Mouse (Mus musculus): ENCODE results near the gene 5730522E02Rik. TPM values are rescaled to one million over a fixed set of nuclear protein-coding genes. Genes with fewer than 3 reads are reported as not detected.

Gene 5730522E02Rik
- total RNA-seq, 2 experiments from 2014 or later: 0.37 TPM; not detected in 1

GRCm38 (mm10) chr11:26061471-26062137 lies 149.0 kb downstream of the 5730522E02Rik start:
- intact Hi-C loops (cut with DNase I): no loop called here
- DNase-seq: no peak

- intact Hi-C loops (cut with DNase I): no loop called here
- DNase-seq: no peak
Observed at GRCm38 (mm10) chr11:26013527-26013926, 197.0 kb downstream of the 5730522E02Rik start.

- no peak for DNase-seq
- intact Hi-C loops (cut with DNase I): no loop called here
Observed at GRCm38 (mm10) chr11:26004018-26004417, 206.5 kb downstream of the 5730522E02Rik start.

DNA sequence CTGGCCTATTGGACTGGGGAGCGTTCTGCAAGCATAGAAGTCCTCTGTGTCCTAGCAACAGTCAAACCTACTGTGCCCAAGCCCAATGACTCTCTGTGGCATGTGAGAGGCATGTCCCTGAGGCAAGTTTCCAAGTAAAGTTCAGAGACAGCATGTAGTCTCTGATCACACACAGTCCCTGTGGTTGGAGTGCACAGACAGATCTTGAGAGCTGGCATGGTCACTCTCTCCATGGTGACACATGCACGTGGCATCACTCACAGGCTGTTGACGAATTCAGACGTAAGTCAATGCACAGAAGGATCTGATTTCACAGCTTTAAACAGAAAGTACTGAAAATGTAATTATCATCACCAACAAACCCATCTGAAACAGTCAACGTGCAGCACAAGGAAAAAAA lies 210.8 kb downstream of the 5730522E02Rik start:
- no peak for DNase-seq
- intact Hi-C loops (cut with DNase I): no loop called here

GRCm38 (mm10) chr11:25997469-25997868 lies 213.1 kb downstream of the 5730522E02Rik start:
- intact Hi-C loops (cut with DNase I): no loop called here
- no peak for DNase-seq

DNA sequence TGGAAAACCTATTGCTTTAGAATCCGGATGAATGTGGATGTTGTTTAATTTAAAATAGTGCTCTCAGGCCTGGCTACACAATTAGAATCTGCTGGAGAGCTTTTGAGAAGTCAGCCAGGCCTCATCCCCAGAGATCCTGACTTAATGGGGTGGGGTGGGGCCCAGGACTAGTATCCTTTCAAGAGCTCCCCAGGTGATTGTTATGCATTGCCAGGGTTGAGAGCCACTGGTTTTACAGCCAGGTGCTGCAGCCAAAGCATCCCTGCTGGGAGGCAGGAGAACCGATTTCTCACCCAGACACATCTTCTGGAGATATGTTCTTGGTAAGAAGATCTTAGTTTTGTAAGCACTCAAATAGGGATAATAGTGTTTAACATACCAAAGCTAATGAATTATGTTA lies 216.4 kb downstream of the 5730522E02Rik start:
- no peak for DNase-seq
- intact Hi-C loops (cut with DNase I): no loop called here

DNA sequence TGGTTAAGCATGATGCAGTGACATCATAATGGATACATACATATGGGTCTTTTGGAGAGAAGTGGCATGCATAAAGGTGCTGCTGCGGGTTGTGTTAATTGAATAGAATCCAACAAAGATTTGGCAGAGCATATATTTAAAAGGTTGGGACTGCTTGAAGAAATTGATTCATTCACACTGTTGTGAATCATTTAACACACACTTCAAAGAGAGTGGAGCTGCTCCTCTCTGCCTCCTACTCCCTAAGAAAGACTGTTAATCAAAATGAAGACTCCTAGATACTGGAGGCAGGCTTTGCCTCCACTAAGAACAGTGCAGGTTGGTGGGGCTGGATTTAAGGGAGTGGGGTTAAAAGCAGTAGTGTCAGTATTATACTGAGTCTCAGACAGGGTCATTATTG lies 218.3 kb downstream of the 5730522E02Rik start:
- intact Hi-C loops (cut with DNase I): no loop called here
- no peak for DNase-seq

DNA sequence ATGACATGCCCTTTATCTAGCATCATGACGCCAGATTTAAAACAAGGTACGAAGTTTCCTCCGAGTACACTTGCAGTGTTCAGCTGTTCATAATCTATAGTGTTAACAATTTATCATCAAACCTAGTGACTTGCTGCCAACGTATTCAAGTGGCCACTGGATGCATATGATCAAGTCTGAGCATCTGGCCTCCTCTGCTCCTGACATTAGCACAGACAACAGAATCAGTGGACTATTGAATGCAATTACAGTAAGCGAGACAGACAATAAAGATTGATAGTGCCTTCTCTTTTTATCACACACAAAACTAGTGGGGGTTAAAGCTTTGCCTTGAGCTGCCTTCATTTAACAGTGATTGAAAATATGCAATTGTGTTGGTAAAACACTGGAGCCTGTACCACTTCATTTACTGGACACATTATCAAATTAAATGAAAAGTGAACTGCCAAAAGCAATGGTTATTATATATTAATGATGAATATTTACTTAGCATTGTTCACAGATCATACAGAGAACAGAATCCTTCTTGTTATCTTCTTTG lies 231.8 kb downstream of the 5730522E02Rik start:
- intact Hi-C loops (cut with DNase I): no loop called here
- no peak for DNase-seq

- no peak for DNase-seq
- intact Hi-C loops (cut with DNase I): no loop called here
Observed at GRCm38 (mm10) chr11:25941504-25941903, 269.1 kb downstream of the 5730522E02Rik start.

- intact Hi-C loops (cut with DNase I): no loop called here
- no peak for DNase-seq
Observed at GRCm38 (mm10) chr11:25940716-25941294, 269.8 kb downstream of the 5730522E02Rik start.

GRCm38 (mm10) chr11:25926267-25926666 lies 284.3 kb downstream of the 5730522E02Rik start:
- DNase-seq: no peak
- intact Hi-C loops (cut with DNase I): no loop called here

- intact Hi-C loops (cut with DNase I): no loop called here
- no peak for DNase-seq
Observed at GRCm38 (mm10) chr11:25902321-25902720, 308.2 kb downstream of the 5730522E02Rik start.

- intact Hi-C loops (cut with DNase I): no loop called here
- no peak for DNase-seq
Observed at GRCm38 (mm10) chr11:25901666-25902065, 308.9 kb downstream of the 5730522E02Rik start.

DNA sequence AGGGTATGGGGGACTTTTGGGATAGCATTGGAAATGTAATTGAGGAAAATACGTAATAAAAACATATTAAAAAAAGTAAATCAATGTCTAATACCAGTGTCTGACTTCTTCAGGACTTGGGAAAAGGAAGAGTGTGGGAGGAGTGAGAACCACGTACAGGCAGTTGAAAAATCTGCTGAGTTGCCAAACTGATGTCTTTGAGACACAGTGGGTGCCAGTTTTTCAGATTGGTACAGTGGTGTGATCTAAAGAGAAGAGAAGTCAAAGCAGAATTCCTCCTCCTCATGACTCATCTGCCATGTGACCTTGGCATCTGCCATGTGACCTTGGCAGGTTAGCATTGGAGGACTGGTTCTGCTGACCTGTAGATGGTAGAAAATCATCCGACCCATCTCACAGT lies 316.7 kb downstream of the 5730522E02Rik start:
- intact Hi-C loops (cut with DNase I): no loop called here
- no peak for DNase-seq

DNA sequence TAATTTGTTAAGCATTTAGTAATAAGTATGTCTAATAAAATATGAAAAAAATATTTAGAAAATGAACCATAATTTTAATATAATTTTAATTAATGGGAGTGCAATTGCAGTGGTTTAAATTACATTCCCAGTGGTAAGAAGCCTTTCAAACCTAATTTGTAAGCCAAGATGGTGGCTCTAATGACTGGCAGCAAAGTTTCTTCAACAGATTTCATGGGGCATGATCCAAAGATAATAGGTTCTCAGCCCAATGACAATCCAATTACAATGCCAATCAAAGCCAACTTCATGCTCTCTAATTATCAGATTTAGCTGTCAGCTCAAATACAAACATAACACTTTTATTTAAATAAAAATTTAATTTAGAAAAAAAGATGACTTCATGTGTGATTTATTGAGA lies 337.6 kb downstream of the 5730522E02Rik start:
- DNase-seq: no peak
- intact Hi-C loops (cut with DNase I): no loop called here

DNA sequence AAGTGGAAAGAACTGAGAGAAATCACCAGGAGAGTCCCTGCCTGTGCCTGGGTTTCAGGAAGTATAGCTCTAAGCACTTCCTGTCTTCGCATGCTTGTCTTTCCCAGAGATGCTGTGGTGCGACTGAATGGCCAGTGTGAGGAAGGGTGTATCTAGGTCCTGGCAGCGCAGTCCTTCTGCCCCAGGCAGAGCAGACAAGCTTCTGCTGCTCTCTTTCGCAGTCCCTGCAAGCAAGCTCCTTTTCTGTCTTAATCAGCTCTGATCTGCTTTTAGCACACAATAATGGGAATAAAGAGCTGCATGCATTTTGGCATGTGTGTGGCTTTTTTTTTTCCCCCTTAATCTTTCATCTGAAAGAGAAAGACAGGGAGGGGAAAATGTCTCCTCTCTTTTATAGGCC lies 338.2 kb downstream of the 5730522E02Rik start:
- intact Hi-C loops (cut with DNase I): no loop called here
- no peak for DNase-seq

GRCm38 (mm10) chr11:25866292-25866691 lies 344.3 kb downstream of the 5730522E02Rik start:
- DNase-seq: no peak
- intact Hi-C loops (cut with DNase I): no loop called here

- intact Hi-C loops (cut with DNase I): loop anchor here (2.0 to 5.0 kb wide), 2 partner anchors 1780 to 1814 kb away; no protein-coding TSS in a partner anchor
- peak; percentile 61 to 76 for DNase-seq
Observed at GRCm38 (mm10) chr11:25862686-25863085, 347.9 kb downstream of the 5730522E02Rik start.

GRCm38 (mm10) chr11:25856629-25857568 lies 353.7 kb downstream of the 5730522E02Rik start:
- intact Hi-C loops (cut with DNase I): no loop called here
- no peak for DNase-seq

DNA sequence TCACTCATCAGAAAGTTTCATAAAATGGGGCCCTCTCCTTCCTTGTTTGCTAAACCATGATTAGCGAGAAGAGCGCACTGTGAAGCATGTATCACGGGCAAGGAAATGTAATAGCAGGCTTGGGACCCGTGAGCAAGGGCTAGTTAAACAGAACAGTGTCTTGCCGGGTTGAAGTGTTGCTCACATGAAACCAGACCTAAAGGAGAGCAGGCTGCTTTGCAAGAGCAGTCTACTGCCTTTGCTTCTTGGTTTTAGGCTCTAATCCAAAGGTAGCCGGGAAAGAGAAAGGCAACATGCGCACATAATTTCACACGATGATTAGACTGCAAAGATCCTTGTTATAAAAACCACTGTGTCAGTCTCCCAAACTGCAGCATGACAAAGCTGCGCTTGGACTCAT lies 354.8 kb downstream of the 5730522E02Rik start:
- intact Hi-C loops (cut with DNase I): no loop called here
- DNase-seq: no peak

GRCm38 (mm10) chr11:25854216-25854615 lies 356.3 kb downstream of the 5730522E02Rik start:
- no peak for DNase-seq
- intact Hi-C loops (cut with DNase I): no loop called here
